Mouse (Mus musculus): ENCODE data around the gene Serf2. TPM values are rescaled to one million over a fixed set of nuclear protein-coding genes. Genes with fewer than 3 reads are reported as not detected.
"Not testable (repeated sequence)": the region's sequence is repeated elsewhere in the genome, so short reads cannot be mapped to it uniquely, and the experiment has no call there.

Gene Serf2
- total RNA-seq, 2 experiments from 2014 or later, result 159 to 194 TPM

DNA sequence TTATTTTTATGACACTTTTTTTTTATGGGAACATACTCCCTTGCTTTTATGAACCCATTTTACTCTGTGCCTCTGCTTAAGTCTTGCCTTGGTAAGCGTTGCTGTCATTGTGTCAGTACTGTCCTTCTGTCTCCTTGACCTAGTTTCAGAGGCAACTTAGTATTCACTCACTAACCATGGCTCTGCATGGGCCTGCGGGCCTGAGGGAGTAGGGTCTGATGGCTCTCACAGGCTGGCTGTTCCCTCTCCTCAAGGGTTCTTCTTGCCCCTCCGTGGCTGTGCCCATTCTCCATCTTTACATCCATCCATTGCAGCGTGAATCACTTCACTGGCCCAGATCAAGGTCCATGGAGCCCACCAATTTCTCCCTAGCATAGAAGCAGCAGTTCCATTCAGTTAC, 2.5 kb upstream of the Serf2 start:
- no peak for DNase-seq (ENCODE audit: extremely low spot score in 1 of 2, low spot score in 1 of 2)

DNA sequence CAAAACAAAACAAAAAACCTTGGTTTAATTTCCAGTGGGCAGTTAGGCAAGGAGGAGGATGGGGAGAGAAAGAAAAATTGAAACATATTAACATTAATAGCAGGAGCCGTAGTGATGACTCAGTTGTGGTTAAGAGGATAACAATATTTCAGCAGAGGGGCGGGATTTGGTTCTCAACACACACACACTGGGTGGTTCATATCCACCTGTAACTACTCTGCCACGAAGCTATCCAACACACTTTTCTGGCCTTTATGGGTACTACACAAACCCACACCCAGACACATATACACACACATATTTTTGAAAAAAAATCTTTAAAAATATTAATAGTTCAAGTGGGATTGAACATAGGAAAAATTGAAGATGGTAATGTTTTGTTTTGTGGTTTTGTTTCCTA, 2.0 kb upstream of the Serf2 start:
- DNase-seq (ENCODE audit: extremely low spot score in 1 of 2, low spot score in 1 of 2), result no peak

DNA sequence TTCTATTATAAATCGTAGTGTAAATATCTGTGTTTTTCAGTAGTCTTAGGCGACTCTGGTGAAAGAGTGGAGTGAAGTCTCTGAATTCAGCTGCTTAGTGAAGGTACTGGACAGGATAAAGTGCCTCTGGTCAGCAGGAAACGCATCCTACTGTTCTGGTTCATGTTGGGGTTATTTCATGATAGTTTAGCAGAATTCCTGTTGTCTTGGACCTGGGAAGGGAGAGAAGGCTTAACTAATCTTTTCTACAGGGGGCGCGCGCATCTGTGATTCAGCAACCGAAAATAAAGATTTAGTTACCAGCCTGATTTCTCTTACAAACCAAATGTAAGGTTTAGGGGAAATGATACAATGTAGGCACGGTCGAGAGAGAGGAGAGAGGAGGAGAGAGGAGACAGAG, 859 bp upstream of the Serf2 start:
- peak in 1 of 2 experiments; percentile 38 for DNase-seq (ENCODE audit: extremely low spot score in 1 of 2, low spot score in 1 of 2)

DNA sequence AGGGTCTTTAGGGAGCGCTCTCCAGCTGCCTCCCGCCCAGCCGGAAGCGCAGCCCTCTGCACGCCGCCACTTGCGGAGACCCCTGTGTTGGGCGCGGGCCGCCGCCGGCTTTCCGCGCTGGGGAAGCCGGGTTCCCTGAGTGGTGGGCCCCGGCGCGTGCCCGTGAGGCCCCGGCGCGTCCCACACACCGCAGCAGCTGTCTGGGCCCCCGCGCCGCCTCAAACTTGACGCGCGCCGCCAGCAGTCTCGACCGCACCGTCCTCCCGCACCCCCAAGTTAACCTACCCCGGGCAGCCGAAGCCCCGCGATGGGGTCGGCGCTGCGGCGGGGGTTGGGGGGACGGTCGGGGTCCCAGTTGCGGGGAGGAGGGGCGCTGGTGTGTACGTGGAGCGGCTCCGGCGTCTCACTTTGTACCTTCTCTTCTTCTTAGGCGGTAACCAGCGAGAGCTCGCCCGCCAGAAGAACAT, 583 bp downstream of the Serf2 start:
- DNase-seq (ENCODE audit: extremely low spot score in 1 of 2, low spot score in 1 of 2), result peak in 1 of 2 experiments; percentile 30

DNA sequence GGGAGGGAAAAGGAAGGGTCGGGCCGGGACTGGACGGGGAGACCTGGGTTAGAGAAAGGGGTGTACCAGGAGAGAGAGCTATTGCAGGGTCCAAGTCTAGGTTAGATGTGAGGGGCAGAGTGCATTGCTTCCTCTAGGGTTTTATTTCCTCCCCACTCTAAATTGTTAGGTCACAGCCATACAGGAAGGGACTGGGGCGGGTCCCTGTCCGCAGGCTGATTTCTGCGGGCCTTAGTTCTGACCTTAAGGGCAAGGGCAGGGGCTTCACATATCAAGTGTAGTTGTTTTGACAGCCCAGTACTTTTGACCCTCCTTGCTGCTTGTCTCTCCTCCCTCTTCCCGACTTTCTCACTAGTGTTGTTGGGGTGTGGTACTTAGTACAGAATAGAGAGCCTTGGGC, 1.1 kb downstream of the Serf2 start:
- DNase-seq (ENCODE audit: extremely low spot score in 1 of 2, low spot score in 1 of 2), result no peak

DNA sequence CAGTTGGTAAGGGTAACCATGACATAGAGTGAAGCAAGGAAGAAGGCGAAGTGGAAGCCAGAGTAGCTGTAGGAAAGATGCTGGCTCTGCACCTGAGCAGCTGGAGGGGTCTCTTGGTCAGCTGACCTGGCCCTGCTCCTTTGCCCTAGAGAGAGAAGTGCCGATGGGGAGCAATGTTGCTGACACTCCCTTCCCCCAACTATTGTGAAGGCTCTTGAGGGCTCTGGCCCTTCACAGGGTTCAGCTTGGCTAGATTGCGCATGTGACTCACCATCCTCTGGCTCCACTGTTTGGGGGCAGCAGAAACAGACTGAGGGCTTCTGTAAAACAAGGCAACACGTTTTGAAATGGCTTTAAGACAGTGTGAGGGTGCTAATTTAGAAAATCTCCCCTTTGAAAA, 3.4 kb downstream of the Serf2 start:
- DNase-seq (ENCODE audit: extremely low spot score in 1 of 2, low spot score in 1 of 2), result no peak

DNA sequence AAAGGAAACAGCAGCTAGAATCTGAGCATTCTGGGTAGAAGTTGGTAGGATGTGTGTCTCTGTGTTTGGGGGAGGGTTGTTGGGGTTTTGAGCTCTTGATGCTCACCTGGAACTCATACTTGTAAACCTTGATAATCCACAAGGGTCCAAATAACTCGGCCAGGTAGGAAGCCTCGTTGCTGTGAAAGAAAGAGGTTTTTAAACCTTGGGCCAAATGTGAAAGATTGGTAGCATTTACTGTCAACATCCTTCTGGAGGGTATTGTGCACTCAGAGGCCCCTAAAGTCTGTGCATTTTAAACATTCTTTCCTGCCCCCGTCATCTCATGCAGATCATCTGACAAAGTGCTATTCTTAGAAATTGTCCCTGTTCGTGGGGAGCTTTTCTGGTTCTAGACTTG, 4.0 kb downstream of the Serf2 start, which contains the start of gene Hypk:
TSS of gene Hypk (plus strand) at position 301 of the 400 bp plus-strand sequence.
- no peak for DNase-seq (ENCODE audit: extremely low spot score in 1 of 2, low spot score in 1 of 2)

DNA sequence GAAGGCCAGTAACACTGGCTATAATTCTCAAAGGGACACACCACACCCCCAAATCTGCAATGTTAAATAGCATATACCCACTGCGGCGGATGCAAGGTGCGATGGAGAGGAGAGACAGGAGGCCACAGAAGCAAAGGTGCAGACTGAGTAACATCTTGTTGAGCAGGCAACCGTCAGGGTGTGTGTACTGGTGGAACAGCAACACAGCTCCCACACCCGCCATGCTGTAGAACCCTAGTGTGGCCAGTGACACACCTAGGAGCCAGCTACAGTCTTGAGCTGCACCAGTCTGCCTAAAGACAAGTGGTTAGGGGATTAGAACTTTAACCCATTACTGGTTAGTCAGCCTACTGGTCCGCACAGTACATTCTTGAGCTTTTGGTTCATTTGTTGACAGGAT, 4.9 kb downstream of the Serf2 start:
- no peak for DNase-seq (ENCODE audit: extremely low spot score in 1 of 2, low spot score in 1 of 2)

DNA sequence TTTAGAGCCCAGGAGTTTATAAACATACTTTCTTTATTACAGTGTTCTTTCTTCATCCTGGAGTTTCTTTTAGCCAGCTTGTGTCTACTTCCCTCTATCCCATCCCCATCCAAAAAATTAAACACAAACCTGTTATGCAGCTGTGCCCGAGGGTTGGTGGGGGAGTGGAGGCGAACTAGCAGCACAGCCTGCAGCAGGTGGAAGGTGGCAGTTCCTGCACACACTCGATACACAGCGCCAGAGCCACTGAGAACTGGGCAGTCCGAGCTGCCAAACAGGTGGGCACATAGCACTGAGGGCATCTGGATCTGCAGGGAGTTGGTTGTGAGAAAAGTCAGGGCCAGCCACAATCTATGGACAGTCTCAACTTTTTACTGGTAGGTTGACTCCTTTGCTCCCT, 6.5 kb downstream of the Serf2 start:
- DNase-seq (ENCODE audit: extremely low spot score in 1 of 2, low spot score in 1 of 2), result no peak

DNA sequence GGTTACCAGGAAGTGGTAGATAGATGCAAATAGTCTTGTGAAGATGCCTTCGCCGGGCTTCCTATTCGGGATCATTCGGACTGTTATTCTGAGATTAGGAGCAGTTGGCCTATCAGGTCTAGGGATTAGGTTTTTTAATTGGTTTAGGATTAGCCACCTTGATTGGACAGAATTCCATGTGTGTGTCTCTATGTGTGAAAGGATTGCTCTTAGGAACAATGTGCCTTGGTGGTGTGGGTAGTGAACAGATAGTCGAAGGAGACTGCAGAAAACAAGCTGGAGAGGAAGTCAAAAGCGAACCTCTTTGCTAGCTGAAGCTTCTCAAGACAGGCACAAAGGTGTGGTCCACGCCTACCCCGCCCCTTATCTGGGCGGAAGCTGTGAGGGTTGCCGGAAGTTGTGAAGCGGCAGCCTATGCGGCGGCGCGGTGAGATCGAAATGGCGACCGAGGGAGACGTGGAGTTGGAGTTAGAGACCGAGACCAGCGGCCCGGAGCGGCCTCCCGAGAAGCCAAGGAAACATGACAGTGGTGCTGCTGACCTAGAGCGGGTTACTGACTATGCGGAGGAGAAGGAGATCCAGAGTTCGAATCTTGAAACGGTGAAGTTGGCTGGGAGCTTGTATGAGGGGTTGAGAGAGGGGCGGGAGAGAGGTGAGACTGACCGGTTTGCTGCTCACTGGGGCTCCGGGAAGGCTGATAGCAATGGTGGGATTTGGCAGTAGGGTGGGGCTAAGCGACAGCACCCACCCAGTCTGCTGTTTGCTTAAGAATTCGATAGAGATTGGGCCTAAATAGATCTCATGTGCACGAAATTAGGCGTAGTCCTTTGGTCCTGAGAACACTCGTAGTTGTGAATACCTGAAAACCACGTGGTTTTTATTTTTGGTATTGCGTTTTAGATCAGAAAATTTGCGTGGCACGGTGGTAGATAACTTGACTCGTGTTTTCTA, 8.0 kb downstream of the Serf2 start, which contains the start of gene Serinc4:
TSS of gene Serinc4 (minus strand) at position 90 of the 951 bp plus-strand sequence.
- peak; percentile 65 to 68 for DNase-seq (ENCODE audit: extremely low spot score in 1 of 2, low spot score in 1 of 2)

DNA sequence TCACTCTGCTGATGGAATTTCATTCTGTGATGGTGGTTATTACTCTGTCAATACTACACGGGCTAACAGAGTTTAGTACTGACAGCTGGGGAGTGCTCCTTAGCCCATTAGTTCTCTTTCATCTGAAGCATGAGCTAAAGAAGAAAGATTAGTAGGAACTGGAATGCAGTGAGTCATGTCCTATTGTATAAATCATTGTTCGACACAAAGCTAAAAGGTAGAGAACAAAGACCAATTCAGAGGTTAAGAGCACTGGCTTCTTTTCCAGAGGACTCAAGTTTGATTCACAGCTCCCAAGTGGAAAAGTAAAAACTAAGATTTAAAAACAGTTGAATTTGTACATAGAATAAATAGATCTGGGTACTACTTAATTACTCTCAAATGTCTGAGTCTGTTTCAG, 11.1 kb downstream of the Serf2 start:
- no peak for DNase-seq (ENCODE audit: extremely low spot score in 1 of 2, low spot score in 1 of 2)

DNA sequence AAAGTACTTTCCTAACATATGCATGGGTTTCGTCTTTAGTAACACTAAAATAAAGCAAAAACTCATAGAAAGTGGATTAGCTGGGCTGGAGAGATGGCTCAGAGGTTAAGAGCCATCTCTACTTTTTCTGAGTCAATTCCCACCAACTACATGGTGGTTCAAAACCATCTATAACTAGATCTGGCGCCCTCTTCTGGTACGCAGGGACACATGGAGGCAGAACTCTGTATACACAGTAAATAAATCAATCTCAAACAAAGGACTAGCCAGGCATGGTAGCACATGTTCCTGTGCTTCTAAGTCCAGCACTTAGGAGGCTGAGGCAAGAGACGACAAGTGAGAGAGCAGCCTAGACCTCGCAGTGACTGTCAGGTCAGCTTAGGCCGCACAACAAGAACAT, 20.0 kb downstream of the Serf2 start:
- not testable (repeated sequence) for DNase-seq (ENCODE audit: extremely low spot score in 1 of 2, low spot score in 1 of 2)

DNA sequence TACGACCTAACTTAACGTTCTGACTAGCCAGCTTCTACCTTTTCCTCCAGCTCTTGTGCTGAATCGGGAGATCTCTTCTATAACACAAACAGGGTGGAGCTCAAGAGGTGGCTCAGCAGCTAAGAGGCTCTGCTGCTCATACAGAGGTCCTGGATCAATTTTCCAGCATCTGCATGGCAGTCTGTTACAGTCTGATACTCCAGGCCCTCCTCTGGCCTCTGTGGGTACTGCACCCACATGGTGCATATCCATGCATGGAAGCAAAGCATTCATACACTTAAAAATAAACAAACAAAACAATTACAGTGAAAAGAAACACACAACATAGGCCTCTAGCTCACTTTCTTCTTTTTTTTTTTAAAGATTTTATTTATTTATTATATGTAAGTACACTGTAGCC, 23.8 kb downstream of the Serf2 start:
- not testable (repeated sequence) for DNase-seq (ENCODE audit: extremely low spot score in 1 of 2, low spot score in 1 of 2)

DNA sequence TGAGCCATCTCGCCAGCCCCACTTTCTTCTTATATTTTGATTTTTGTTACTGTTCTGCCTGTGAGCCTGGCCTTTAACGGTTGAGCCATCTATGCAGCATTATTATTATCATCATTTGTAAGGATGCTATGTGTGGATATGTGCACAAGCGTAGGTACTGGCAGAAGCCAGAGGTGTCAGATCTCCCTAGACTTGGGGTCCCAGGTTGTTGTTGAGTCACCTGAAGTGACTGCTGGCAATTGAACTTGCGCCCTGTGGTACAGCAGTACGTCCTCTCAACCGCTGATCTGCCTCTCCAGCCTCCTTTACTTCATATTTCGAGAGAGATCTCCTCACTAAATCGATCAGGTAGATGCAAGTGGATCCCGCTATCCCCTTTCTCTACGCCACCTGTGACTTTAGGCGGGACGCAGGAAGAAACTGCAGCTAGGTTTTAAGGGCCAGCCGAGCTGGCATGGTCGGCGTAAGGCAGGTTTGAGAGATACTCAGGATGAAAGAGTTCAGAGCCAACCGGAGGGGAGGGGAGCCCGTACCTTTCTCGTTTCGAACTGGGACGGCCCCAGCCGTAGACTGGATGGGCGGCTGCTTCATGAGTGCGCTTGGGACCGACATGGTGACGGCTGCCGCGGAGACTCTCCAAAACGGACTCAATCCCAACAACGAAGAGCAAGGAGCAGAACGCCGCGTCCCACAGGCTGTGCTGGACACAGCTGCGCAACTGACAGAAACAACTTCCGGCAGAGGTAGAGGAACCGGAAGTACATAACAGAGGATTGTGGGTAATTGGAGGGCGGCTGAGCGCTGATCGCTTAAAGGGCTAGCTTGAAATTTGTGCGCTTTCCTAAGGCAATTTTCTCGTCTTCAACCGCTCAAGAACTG, 24.5 kb downstream of the Serf2 start, which contains the start of gene Mfap1b:
TSS of gene Mfap1b (minus strand) at position 767 of the 879 bp plus-strand sequence.
- DNase-seq (ENCODE audit: extremely low spot score in 1 of 2, low spot score in 1 of 2), result peak; percentile 56 to 67

DNA sequence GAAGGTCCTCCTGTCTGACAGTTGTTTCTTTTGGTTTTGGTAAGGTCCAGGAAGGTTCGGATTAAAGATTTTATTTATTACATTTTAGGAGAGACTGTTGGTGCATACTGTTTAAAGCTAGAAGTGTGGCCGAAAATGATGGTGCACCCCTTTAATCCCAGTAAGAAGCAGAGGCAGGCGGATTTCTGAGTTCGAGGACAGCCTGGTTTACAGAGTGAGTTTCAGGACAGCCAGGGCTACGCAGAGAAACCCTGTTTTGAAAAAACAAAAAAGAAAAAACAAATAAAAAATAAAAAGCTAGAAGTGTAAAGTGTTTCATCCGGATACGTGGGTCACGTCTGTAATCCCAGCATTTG, 25.2 kb downstream of the Serf2 start:
- peak in 1 of 2 experiments; percentile 16 for DNase-seq (ENCODE audit: extremely low spot score in 1 of 2, low spot score in 1 of 2)

DNA sequence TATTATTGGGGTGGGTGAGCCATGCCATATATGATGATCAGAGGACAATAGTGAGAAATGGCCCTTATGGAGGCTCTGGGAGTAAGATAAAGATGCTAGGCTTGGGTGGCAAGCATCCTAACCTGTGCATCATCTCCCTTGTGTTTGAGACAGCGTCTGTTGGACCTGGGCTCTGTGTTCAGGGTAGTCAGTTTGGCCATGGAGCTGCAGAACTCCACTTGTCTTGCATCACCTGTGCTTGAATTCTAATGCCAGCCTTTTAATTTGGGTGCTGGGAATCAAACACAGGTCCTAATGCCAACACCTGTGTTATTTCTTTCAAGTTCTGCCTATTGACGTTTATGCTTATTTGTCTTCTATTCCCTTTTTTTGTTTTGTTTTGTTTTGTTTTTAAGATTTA, 26.3 kb downstream of the Serf2 start:
- DNase-seq (ENCODE audit: extremely low spot score in 1 of 2, low spot score in 1 of 2), result not testable (repeated sequence)

DNA sequence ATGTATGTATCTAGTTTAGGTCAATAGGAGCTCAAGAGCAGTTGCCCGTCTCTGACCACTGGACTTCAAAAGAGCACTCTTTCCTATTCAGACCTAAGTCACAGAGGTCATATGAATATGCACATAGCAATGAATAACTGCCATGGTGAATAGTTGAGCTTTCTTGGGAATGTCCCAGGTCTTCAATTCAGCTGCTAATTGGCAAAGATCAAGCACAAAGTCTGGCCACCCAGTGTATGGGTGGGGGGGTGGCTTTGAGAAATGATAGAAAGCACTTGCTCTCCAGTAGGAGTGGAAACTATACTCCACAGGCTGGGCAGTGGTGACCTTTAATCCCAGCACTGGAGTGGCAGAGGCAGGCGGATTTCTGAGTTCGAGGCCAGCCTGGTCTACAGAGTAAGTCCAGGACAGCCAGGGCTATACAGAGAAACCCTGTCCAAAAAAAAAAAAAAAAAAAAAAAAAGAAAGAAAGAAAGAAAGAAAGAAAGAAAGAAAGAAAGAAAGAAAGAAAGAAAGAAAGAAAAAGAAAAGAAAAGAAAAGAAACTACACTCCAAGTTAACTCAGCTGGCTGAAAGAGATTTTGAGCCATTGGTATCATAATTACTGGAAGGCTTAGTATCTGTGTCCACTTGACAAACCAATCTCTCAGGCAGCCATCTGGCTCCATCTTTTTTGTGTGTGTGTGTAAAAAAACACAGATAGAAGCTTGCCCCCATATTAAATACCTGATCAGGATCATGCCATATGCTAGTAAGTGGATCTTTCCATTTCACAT, 28.7 kb downstream of the Serf2 start:
- no peak for DNase-seq (ENCODE audit: extremely low spot score in 1 of 2, low spot score in 1 of 2)

DNA sequence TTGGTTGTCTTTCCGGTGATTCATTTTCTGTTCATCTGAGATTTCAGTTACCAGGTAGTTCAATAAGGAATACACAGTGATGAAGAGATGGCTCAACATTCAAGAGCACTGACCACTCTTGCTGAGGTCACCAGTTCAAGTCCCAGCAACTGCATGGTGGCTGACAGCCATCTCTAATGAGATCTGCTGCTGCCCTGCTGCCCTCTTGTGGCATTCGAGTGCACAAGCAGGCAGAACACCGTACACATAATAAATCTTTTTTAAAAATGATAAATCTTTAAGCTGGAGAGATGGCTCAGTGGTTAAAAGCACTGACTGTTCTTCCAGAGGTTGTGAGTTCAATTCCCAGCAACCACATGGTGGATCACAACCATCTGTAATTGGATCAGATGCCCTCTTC, 31.5 kb downstream of the Serf2 start:
- DNase-seq (ENCODE audit: extremely low spot score in 1 of 2, low spot score in 1 of 2), result no peak

DNA sequence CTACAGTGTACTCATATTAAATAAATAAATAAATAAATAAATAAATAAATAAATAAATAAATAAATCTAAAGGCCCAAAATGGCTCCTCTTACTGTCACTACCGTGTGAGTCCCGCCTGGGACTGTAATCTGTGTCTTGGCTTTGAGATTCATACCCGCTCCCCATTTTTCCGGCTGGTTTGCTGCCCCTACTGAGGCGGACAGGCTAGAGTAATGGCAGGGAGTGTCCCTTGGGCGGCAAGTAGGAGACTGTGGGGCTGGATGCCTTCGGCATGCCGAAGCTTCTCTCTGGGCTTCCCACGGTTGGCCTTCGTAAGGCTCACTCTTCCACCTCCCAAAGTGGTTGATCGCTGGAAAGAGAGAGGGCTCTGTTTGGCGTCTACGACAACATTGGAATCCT, 31.9 kb downstream of the Serf2 start:
- not testable (repeated sequence) for DNase-seq (ENCODE audit: extremely low spot score in 1 of 2, low spot score in 1 of 2)

DNA sequence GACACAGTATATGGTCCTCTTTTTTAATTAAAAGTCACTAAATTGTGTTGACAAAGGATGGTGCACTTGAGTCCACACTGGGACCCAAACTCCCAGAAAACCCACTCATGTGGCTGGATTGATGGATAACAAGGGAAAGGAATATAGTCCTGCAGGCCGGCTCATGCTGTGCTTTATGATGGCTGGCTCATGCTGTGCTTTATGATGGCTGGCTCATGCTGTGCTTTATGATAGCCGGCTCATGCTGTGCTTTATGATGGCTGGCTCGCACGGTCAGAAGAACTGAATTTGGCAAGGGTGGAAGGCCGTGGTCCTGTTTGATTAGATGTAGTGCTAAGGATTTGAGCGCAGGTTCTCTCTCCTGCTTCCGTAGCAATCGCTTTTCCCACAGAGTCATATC, 34.6 kb downstream of the Serf2 start:
- no peak for DNase-seq (ENCODE audit: extremely low spot score in 1 of 2, low spot score in 1 of 2)
